Mouse (Mus musculus): ENCODE results near the gene Kdm3a. TPM values are rescaled to one million over a fixed set of nuclear protein-coding genes. Genes with fewer than 3 reads are reported as not detected.

The Kdm3a gene
- total RNA-seq, 2 experiments from 2014 or later: 36.9 to 53.4 TPM

DNA sequence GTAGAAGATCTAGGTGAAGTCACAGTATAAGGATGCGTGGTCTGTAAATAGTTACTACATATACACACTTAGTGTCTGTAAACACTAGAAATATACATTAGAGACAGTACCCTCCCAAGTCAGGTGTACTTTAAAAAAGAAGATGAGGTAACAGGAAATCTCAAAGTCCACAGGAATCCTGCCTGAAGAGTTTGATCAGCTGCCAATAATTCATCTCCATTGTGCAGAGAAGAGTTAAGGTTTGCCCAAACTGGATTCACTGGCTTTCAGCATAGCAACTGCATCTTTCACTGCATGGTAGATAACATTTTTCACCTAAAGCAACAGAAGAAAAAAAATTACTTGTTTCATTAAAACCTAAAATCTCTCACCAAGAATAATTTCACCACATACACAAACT lies 43.4 kb downstream of the Kdm3a start:
- no peak for ATAC-seq (replicated peaks; ENCODE audit: poor library complexity, severe bottlenecking)

DNA sequence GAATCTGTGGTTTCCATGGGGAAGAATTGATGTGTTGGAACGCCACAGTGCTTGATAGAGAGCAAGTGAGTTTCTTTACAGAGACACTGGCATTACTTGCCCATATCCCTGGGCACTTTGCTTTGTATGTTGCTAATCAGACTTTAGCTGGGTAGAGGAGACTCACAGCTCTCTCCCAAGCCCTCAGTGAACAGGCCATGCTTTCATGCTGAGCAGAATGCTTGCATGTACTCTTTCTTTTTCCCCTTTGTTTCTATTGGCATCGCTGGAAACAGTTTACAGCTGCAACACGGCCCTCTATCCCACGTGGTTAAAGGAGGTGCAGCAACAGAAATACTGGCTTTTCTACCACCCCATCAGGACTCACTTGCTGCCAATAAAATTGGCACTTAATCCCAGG lies 49.6 kb downstream of the Kdm3a start:
- ATAC-seq (replicated peaks; ENCODE audit: poor library complexity, severe bottlenecking): no peak

DNA sequence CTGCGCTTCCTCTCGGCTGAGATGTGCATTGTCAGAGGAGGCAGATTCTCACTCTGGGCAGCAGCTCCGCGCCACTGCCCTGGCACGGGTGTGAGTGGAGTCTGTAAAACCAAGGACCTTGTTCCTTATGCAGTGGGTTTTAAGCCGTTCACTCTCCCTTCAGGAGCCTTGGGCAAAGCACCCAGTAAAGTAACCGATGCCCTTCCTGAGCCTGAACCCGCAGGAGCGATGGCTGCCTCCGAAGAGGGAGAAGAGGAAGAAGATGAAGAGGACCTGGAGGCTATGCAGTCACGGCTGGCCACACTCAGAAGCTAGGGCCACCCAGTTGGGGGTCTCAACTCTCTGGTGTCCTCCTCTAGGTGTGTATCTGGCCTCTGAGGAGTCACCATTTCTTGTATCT lies 53.3 kb downstream of the Kdm3a start:
- no peak for ATAC-seq (replicated peaks; ENCODE audit: poor library complexity, severe bottlenecking)

DNA sequence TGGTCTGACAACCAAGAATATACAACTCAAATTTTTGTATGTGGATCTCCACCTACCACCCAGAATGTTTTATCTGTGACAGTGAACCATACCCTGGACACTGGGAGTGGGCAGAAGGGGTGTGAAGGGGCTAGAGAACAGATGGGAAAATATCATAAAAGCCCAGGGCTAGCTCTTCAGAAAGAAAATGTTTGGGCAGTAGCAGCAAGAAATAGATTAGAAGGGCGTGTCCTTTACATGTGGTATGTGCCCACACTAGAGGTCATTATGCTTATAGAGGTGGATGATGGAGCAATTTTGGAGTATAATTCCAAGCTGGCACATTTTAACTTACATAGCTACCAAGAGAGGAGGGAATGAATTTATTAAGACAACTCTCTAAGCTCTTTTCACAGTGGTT lies 57.4 kb downstream of the Kdm3a start:
- ATAC-seq (replicated peaks; ENCODE audit: poor library complexity, severe bottlenecking): no peak

GRCm38 (mm10) chr6:71569025-71569424 lies 63.8 kb downstream of the Kdm3a start:
- ATAC-seq (replicated peaks; ENCODE audit: poor library complexity, severe bottlenecking): no peak

GRCm38 (mm10) chr6:71568616-71569015 lies 64.2 kb downstream of the Kdm3a start:
- ATAC-seq (replicated peaks; ENCODE audit: poor library complexity, severe bottlenecking): no peak

- ATAC-seq (replicated peaks; ENCODE audit: poor library complexity, severe bottlenecking): no peak
These were observed 76.0 kb downstream of the Kdm3a start for GRCm38 (mm10) chr6:71556826-71557225.

DNA sequence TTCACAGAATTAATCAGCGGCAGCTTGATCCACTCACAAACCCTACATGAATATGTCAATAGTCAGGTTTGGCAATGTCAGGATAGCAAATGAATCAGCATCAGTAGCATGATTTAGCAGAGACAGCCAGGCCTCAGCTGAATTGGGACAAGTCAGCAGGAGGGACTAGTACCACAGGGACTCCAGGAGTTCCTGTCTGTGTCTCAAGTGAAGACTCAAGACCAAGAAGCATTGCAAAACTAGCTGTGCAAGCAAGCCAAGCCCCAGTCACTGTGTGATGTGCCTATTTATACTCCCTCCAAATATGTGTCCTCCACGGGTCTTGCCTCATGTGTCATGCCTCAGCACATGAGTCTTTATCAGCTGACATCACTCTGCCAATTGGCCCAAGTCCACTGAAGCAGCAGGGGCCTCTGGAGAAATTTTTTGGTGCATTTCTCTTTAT lies 77.3 kb downstream of the Kdm3a start:
- no peak for ATAC-seq (replicated peaks; ENCODE audit: poor library complexity, severe bottlenecking)

DNA sequence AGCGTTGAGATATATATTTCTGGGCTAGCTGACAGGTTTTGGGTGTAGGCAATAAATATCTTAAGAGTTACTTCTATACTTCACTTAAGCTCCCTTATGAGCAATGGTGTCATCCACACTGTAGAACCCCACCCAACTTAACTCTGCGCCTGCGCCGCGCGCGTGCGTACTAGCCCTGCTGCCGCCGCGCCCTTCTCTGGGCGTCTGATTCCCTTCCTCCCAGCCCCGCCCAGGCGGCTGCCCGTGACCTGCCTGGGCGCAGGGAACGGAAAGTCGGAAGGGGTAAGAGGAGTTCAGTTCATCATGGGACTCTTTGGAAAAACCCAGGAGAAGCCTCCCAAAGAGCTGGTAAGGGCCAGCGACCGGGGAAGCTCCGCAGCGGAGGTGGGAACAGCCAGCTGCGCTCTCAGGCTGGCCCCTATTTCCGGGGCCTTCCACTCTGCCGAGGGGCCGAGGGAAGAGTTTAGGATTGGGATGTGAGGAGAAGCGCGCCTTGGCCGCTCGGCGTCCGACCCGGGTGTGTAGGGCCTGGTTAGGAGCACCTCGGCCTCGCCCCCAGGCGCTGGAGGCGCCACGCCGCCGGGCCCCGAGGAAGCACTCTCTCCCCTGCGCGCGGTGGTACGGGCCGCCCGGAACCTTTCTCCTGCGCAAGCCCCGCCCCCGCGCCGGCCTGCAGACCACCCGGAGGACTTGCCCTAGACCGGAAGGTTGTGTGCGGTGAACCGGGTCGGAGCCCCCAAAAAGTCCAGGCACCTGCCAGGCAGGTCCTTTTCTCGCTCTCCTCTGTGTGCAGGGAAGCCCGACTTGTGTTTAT lies 88.9 kb downstream of the Kdm3a start, which contains the start of gene Chmp3:
TSS of gene Chmp3 (plus strand) at position 112 of the 814 bp plus-strand sequence.
- ATAC-seq (replicated peaks; ENCODE audit: poor library complexity, severe bottlenecking): peak; percentile 94

Other genes starting within 250 kb of the Kdm3a start
- 29.0 and 39.8 TPM in 2 replicates for gene Rmnd5a, start 192.4 kb downstream of the Kdm3a start, total RNA-seq (2014; fragmentation: Nextera tagmentation)
- 54.4 TPM in 2 replicates for gene Rmnd5a, start 192.4 kb downstream of the Kdm3a start, total RNA-seq (2017)
- gene Rnf103, start 139.1 kb downstream of the Kdm3a start, total RNA-seq (2014; fragmentation: Nextera tagmentation): 7.1 and 8.6 TPM in 2 replicates
- 7.3 and 10.6 TPM in 2 replicates for gene Rnf103, start 139.1 kb downstream of the Kdm3a start, total RNA-seq (2017)
- gene Chmp3, start 89.2 kb downstream of the Kdm3a start, total RNA-seq (2014; fragmentation: Nextera tagmentation): 28.6 and 36.1 TPM in 2 replicates
- gene Chmp3, start 89.2 kb downstream of the Kdm3a start, total RNA-seq (2017): 82.2 and 114 TPM in 2 replicates
- gene Reep1, start 74.6 kb upstream of the Kdm3a start, total RNA-seq (2014; fragmentation: Nextera tagmentation): 2.4 and 2.6 TPM in 2 replicates
- gene Reep1, start 74.6 kb upstream of the Kdm3a start, total RNA-seq (2017): 0.60 and 2.0 TPM in 2 replicates
- gene Mrpl35, start 194.0 kb upstream of the Kdm3a start, total RNA-seq (2014; fragmentation: Nextera tagmentation): 21.6 and 34.0 TPM in 2 replicates
- gene Mrpl35, start 194.0 kb upstream of the Kdm3a start, total RNA-seq (2017): 40.0 and 54.7 TPM in 2 replicates
- gene Immt, start 198.3 kb upstream of the Kdm3a start, total RNA-seq (2014; fragmentation: Nextera tagmentation): 148 and 158 TPM in 2 replicates
- 142 and 149 TPM in 2 replicates for gene Immt, start 198.3 kb upstream of the Kdm3a start, total RNA-seq (2017)